Mouse (Mus musculus) cerebellum, adult 2 months (tissue): ENCODE measurements at regions not wholly inside any gene's neighbourhood (a gene's known extent, or its start where the extent isn't known, plus 50 kb on each side); places are given as distances from the start of the nearest gene placed in this dataset.

Experiments
- CTCF ChIP-seq: fragments of 200-500 bp; IDR thresholded peaks from 2 replicates; pipeline ENCODE4 v1.5.1; 2011; ENCODE audit warnings: low read depth, mild to moderate bottlenecking, control low read depth, low read length, moderate library complexity, borderline replicate concordance; ENCODE audit not compliant: insufficient read depth
- POLR2A ChIP-seq: fragments of 200-500 bp; IDR thresholded peaks from 2 replicates; pipeline ENCODE4 v1.6.1; 2011; ENCODE audit warnings: low read length, control low read depth, borderline replicate concordance; ENCODE audit not compliant: insufficient read depth

GRCm38 (mm10) chr8:109320955-109321354, 172.9 kb upstream of the Pmfbp1 start:
- TF ChIP-seq CTCF (no peak), POLR2A (no peak)
